Mouse (Mus musculus): ENCODE results near the gene Clptm1.

DNA sequence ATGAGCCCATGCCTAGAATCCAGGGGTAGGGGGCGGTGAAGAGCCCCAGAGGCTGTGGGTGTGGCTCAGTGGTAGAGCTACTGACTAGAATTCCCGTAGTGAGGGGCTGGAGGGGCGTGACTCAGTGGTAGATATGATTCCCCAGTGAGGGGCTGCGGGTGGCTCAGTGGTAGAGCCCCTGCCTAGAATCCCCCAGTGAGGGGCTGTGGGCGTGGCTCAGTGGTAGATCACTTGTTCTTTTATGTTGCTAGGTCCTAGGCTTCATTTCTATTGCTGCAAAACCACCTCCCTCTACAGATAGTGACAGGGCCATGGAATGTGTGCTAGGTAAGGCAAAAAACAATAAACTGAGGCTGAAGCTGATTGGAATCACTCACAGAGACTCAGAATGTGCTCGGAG, 31.0 kb upstream of the Clptm1 start:
- TF ChIP-seq CTCF (IDR thresholded peaks at IDR 0.05) = no peak
- no peak for TF ChIP-seq EP300 (IDR thresholded peaks at IDR 0.05)

All from lung, postnatal 0 days (tissue).